Mouse (Mus musculus) lung, postnatal 0 days (tissue): Measurements from ENCODE around the gene Plekhh3. TPM values are rescaled to one million over a fixed set of nuclear protein-coding genes. Genes with fewer than 3 reads are reported as not detected.

ENCODE experiments used
- ATAC-seq: fragments of 200-750 bp; cut with Nextera tagmentation; 2 replicates; pipeline ENCODE4 v1.8.0; 2017; ENCODE audit warnings: moderate library complexity
- DNase-seq: peaks from one replicate; pipeline ENCODE4 v3.0.0-alpha.2; 2016; ENCODE audit warnings: low spot score
- H3K27ac ChIP-seq: fragments of 300-500 bp; sonication (generic); 2 replicates; pipeline ENCODE4 v1.5.1; 2014; ENCODE audit warnings: antibody characterized with exemption, mild to moderate bottlenecking, low read length, mixed read lengths
- H3K27me3 ChIP-seq: fragments of 300-500 bp; sonication (generic); replicated peaks from 2 replicates; pipeline ENCODE4 v1.6.1; 2014; ENCODE audit warnings: low read length, mixed read lengths; ENCODE audit not compliant: insufficient read depth
- H3K36me3 ChIP-seq: fragments of 300-500 bp; sonication (generic); 2 replicates; pipeline ENCODE4 v1.6.1; 2014; ENCODE audit warnings: low read length, mixed read lengths; ENCODE audit not compliant: insufficient read depth
- H3K4me1 ChIP-seq: fragments of 300-500 bp; sonication (generic); 2 replicates; pipeline ENCODE4 v1.6.1; 2014; ENCODE audit warnings: antibody characterized with exemption, low read depth, low read length, mixed read lengths; ENCODE audit not compliant: insufficient read depth
- H3K4me2 ChIP-seq: fragments of 300-500 bp; sonication (generic); replicated peaks from 2 replicates; pipeline ENCODE4 v1.6.1; 2014; ENCODE audit warnings: low read depth, mild to moderate bottlenecking, low read length, moderate library complexity, mixed read lengths
- H3K4me3 ChIP-seq: fragments of 300-500 bp; sonication (generic); 2 replicates; pipeline ENCODE4 v1.5.1; 2014; ENCODE audit warnings: low read depth, low read length
- H3K9ac ChIP-seq: fragments of 300-500 bp; sonication (generic); replicated peaks from 2 replicates; pipeline ENCODE4 v1.6.1; 2014; ENCODE audit warnings: low read depth, mild to moderate bottlenecking
- H3K9me3 ChIP-seq: fragments of 300-500 bp; sonication (generic); 2 replicates; pipeline ENCODE4 v1.6.1; 2016; ENCODE audit warnings: low read length, mixed read lengths
- CTCF ChIP-seq: IDR thresholded peaks from 2 replicates; pipeline ENCODE4 v1.5.1; 2016; ENCODE audit warnings: antibody characterized with exemption, mild to moderate bottlenecking
- EP300 ChIP-seq: IDR thresholded peaks from 2 replicates; pipeline ENCODE4 v1.6.1; 2016; ENCODE audit warnings: antibody characterized with exemption, mild to moderate bottlenecking, control low read depth
- WGBS: fragments of 180-500 bp; shearing (Covaris S2); extraction: QIAGEN DNeasy Blood & Tissue Kit; methylation state at CpG from one replicate; pipeline ENCODE4 v1.1.7; 2014; 5-methylcytosine and 5-hydroxymethylcytosine counted together
- microRNA-seq: library from miRNA; unstranded; fragments of <30 nt; microRNA quantifications from one replicate; pipeline ENCODE4, GENCODE M21; 2016
- polyA plus RNA-seq: library from polyadenylated mRNA; unstranded; fragments of >200 nt; fragmentation: Nextera tagmentation; extraction: Ambion mirVana; gene quantifications from 2 replicates; pipeline ENCODE4 v1.2.1, GENCODE M21; 2015

The Plekhh3 gene
- polyA plus RNA-seq, 1 experiment from 2014 or later: 14.2 TPM

DNA sequence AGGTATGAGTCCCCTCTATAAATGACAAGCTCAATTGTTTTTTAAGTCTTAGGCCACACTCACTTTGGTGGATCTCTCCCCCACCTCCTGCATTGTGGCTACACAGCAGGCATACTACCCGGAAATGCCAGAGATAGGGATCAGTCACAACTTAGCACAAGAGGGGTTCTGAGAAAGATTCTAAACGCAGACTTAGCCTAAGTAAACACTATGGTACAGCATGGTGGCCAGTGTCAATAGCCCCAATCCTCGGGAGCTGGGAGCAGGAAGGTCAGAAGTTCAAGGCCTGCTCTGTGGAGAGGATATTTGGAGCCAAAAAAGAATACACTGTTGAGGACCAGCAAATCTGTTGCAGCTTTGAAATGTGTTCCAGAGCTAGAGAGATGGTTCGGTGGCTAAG is 53.0 kb downstream of the Plekhh3 start:
- WGBS: 12% methylated on average over 4 of the region's 4 CpGs

GRCm38 (mm10) chr11:101115564-101115963 is 55.6 kb downstream of the Plekhh3 start:
- Histone ChIP-seq H3K27me3 (no peaks in the 10 kb centered on the region), H3K9me3 (no peaks in the 10 kb centered on the region), H3K9ac (no peak overlapping the region), H3K4me1 (peaks cover 12% of the 10 kb centered on the region; the same call in 1 of the 2 replicates), H3K36me3 (no peaks in the 10 kb centered on the region), H3K4me2 (no peak overlapping the region), H3K4me3 (no peak overlapping the region), H3K27ac (no peak overlapping the region)
- WGBS: 79% methylated on average over 2 of the region's 2 CpGs
- no peak for ATAC-seq
- peak; percentile 11 for DNase-seq
- no peak for TF ChIP-seq CTCF
- TF ChIP-seq EP300: no peak

More for the DNA sequence above, 53.0 kb downstream of the Plekhh3 start:
- ATAC-seq: no peak
- peak; percentile 39 for DNase-seq
- no peaks in the 10 kb centered on the region for H3K36me3 ChIP-seq
- no peaks in the 10 kb centered on the region for H3K9me3 ChIP-seq
- TF ChIP-seq CTCF (no peak), EP300 (0 out of 2 replicates have a peak, but pooled peaks have one; percentile 5)
- H3K4me3 ChIP-seq: no peak overlapping the region
- peaks cover 16% of the 10 kb centered on the region; the same call in 1 of the 2 replicates for H3K4me1 ChIP-seq
- H3K4me2 ChIP-seq: peak overlapping the region; percentile 86
- peak overlapping the region; percentile 88; the same call in 1 of the 2 replicates for H3K9ac ChIP-seq
- H3K27ac ChIP-seq: peak overlapping the region; percentile 89; the same call in 1 of the 2 replicates
- H3K27me3 ChIP-seq: no peaks in the 10 kb centered on the region

Small RNA genes within 50 kb of the gene (microRNA-seq; reads per million reads assigned to microRNA genes)
- gene Gm27626: not detected

Other genes starting within 250 kb of the Plekhh3 start
- 100 and 120 TPM in 2 replicates for gene Stat3, start 231.8 kb downstream of the Plekhh3 start, polyA plus RNA-seq
- gene Cavin1, start 200.5 kb downstream of the Plekhh3 start, polyA plus RNA-seq: 692 and 736 TPM in 2 replicates
- 51.3 and 57.2 TPM in 2 replicates for gene Atp6v0a1, start 161.9 kb downstream of the Plekhh3 start, polyA plus RNA-seq
- gene Naglu, start 101.3 kb downstream of the Plekhh3 start, polyA plus RNA-seq: 18.9 and 21.9 TPM in 2 replicates
- 0.10 and 0.17 TPM in 2 replicates for gene Hsd17b1, start 92.9 kb downstream of the Plekhh3 start, polyA plus RNA-seq
- 30.5 TPM in 2 replicates for gene Coasy, start 88.8 kb downstream of the Plekhh3 start, polyA plus RNA-seq
- 42.5 and 44.5 TPM in 2 replicates for gene Mlx, start 84.1 kb downstream of the Plekhh3 start, polyA plus RNA-seq
- 9.8 and 10.4 TPM in 2 replicates for gene Psmc3ip, start 75.9 kb downstream of the Plekhh3 start, polyA plus RNA-seq
- gene Retreg3, start 51.5 kb downstream of the Plekhh3 start, polyA plus RNA-seq: 18.8 and 18.9 TPM in 2 replicates
- gene Tubg1, start 51.4 kb downstream of the Plekhh3 start, polyA plus RNA-seq: 25.8 TPM in 2 replicates
- gene Tubg2, start 15.4 kb downstream of the Plekhh3 start, polyA plus RNA-seq: 1.9 and 2.3 TPM in 2 replicates
- 0.24 and 0.56 TPM in 2 replicates for gene Cntnap1, start 828 bp downstream of the Plekhh3 start, polyA plus RNA-seq
- gene Ccr10, start 4.1 kb upstream of the Plekhh3 start, polyA plus RNA-seq: 0.06 and 0.20 TPM in 2 replicates
- gene Ezh1, start 55.1 kb upstream of the Plekhh3 start, polyA plus RNA-seq: 17.1 and 17.4 TPM in 2 replicates
- 759 and 834 TPM in 2 replicates for gene Ramp2, start 74.7 kb upstream of the Plekhh3 start, polyA plus RNA-seq
- 121 and 133 TPM in 2 replicates for gene Vps25, start 82.4 kb upstream of the Plekhh3 start, polyA plus RNA-seq
- 10.6 and 14.6 TPM in 2 replicates for gene Wnk4, start 89.2 kb upstream of the Plekhh3 start, polyA plus RNA-seq
- 1.1 TPM in 2 replicates for gene Cntd1, start 107.7 kb upstream of the Plekhh3 start, polyA plus RNA-seq
- 159 and 166 TPM in 2 replicates for gene Coa3, start 107.8 kb upstream of the Plekhh3 start, polyA plus RNA-seq
- gene Becn1, start 130.9 kb upstream of the Plekhh3 start, polyA plus RNA-seq: 149 and 152 TPM in 2 replicates
- 44.1 and 47.4 TPM in 2 replicates for gene Psme3, start 144.9 kb upstream of the Plekhh3 start, polyA plus RNA-seq
- 0.44 and 0.45 TPM in 2 replicates for gene Aoc2, start 153.7 kb upstream of the Plekhh3 start, polyA plus RNA-seq
- gene Aoc3, start 159.3 kb upstream of the Plekhh3 start, polyA plus RNA-seq: 1.6 and 1.9 TPM in 2 replicates
- 0.07 TPM in 1 of 2 replicates, not detected in the other for gene G6pc, start 196.2 kb upstream of the Plekhh3 start, polyA plus RNA-seq
- gene Aarsd1, start 246.3 kb upstream of the Plekhh3 start, polyA plus RNA-seq: 26.5 and 27.0 TPM in 2 replicates